Mouse (Mus musculus): ENCODE data around the gene Fkbp14. TPM values are rescaled to one million over a fixed set of nuclear protein-coding genes. Genes with fewer than 3 reads are reported as not detected.

Fkbp14 gene
- polyA plus RNA-seq, 1 experiment = 1.8 TPM

DNA sequence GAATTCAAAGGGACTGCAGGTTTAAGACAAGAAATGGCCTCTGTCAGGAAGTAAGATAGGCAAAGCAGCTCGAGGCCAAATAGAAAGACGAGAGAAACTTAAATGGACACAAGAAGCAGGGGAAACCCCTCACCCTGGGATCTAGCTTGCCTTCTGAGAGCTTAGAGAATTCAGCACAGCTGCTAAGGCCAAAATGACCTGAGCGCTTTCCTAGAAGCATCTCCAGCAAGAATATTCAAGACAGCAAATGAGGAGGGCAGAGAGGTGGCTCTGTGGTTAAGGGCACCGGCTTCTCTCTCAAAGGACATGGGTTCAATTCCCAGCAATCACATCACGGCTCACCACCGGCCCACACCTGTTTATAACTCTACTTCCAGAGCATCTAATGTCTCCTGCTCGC lies 60.1 kb downstream of the Fkbp14 start:
- H3K4me1 ChIP-seq (ENCODE audit: control insufficient read depth, insufficient read depth, low read length) = no peaks in the 10 kb centered on the region
- TF ChIP-seq CTCF (IDR thresholded peaks at IDR 0.05; ENCODE audit: control insufficient read depth, insufficient read depth, low read length) (no peak), POLR2A (IDR thresholded peaks at IDR 0.05; ENCODE audit: borderline replicate concordance, control insufficient read depth, low read depth, low read length) (no peak)
- H3K27ac ChIP-seq (ENCODE audit: control insufficient read depth, insufficient read depth, low read depth, low read length, poor library complexity) = no peak overlapping the region
- 76% methylated on average over 7 of the region's 7 CpGs for WGBS
- H3K4me3 ChIP-seq (replicated peaks; ENCODE audit: control insufficient read depth, low read depth, low read length) = no peak overlapping the region

- TF ChIP-seq POLR2A (IDR thresholded peaks at IDR 0.05; ENCODE audit: borderline replicate concordance, control insufficient read depth, low read depth, low read length) (no peak), CTCF (IDR thresholded peaks at IDR 0.05; ENCODE audit: control insufficient read depth, insufficient read depth, low read length) (no peak)
- 25% methylated on average over 4 of the region's 4 CpGs for WGBS
- H3K4me1 ChIP-seq (ENCODE audit: control insufficient read depth, insufficient read depth, low read length) = no peaks in the 10 kb centered on the region
- H3K27ac ChIP-seq (ENCODE audit: control insufficient read depth, insufficient read depth, low read depth, low read length, poor library complexity) = no peak overlapping the region
- no peak overlapping the region for H3K4me3 ChIP-seq (replicated peaks; ENCODE audit: control insufficient read depth, low read depth, low read length)
Measured at GRCm38 (mm10) chr6:54535485-54535884, 61.6 kb downstream of the Fkbp14 start.

DNA sequence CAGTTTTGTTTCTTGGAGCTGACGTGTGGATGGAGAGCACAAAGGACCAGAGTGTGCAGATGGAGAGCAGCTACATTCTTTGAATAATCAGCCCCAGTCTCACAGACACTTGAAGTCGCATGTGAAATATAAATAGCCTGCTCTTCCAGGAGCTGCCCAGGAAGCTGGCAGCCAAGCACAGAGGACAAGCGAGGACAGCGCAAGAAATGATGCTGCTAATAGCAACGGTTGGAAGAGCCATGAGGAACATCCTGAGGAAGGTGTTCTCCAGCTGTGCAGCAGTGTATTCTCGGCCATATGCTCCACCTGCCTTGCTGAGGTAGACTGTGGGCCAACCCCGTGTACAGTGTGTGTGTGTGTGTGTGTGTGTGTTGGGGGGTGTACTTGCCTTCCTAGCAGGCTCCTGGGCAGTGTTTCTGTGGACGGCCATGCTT lies 66.0 kb downstream of the Fkbp14 start:
- Histone ChIP-seq H3K4me1 (ENCODE audit: control insufficient read depth, insufficient read depth, low read length) (no peaks in the 10 kb centered on the region), H3K27ac (ENCODE audit: control insufficient read depth, insufficient read depth, low read depth, low read length, poor library complexity) (no peak overlapping the region), H3K4me3 (replicated peaks; ENCODE audit: control insufficient read depth, low read depth, low read length) (no peak overlapping the region)
- 69% methylated on average over 8 of the region's 8 CpGs for WGBS
- TF ChIP-seq POLR2A (IDR thresholded peaks at IDR 0.05; ENCODE audit: borderline replicate concordance, control insufficient read depth, low read depth, low read length) = no peak
- no peak for TF ChIP-seq CTCF (IDR thresholded peaks at IDR 0.05; ENCODE audit: control insufficient read depth, insufficient read depth, low read length)

DNA sequence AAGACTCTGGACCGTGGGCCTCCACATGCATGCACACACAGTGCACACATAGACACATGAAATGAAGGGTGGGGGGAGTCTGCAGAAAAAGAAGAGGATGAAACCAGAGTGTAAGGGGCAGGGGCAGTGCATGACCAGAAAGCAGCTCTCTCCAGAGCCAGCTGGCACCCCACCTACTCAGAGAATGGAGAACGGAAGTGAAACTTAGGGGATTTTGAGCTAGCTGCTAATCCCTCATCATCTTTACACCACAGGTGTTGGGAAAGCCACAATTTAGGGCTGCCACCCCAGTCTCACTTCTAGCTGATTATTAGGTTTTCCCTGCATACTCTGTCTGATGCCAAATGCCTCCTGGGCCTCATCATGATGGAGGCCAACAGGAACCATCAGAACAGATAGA lies 66.9 kb downstream of the Fkbp14 start:
- TF ChIP-seq CTCF (IDR thresholded peaks at IDR 0.05; ENCODE audit: control insufficient read depth, insufficient read depth, low read length) (no peak), POLR2A (IDR thresholded peaks at IDR 0.05; ENCODE audit: borderline replicate concordance, control insufficient read depth, low read depth, low read length) (no peak)
- WGBS = 78% methylated on average over 2 of the region's 2 CpGs
- no peaks in the 10 kb centered on the region for H3K4me1 ChIP-seq (ENCODE audit: control insufficient read depth, insufficient read depth, low read length)
- no peak overlapping the region for H3K4me3 ChIP-seq (replicated peaks; ENCODE audit: control insufficient read depth, low read depth, low read length)
- H3K27ac ChIP-seq (ENCODE audit: control insufficient read depth, insufficient read depth, low read depth, low read length, poor library complexity) = no peak overlapping the region

- TF ChIP-seq CTCF (IDR thresholded peaks at IDR 0.05; ENCODE audit: control insufficient read depth, insufficient read depth, low read length) = no peak
- TF ChIP-seq POLR2A (IDR thresholded peaks at IDR 0.05; ENCODE audit: borderline replicate concordance, control insufficient read depth, low read depth, low read length) = no peak
- WGBS = 37% methylated on average over 8 of the region's 8 CpGs
Measured at GRCm38 (mm10) chr6:54528666-54529065, 68.4 kb downstream of the Fkbp14 start.

More at GRCm38 (mm10) chr6:54528666-54529065, 68.4 kb downstream of the Fkbp14 start:
- no peak overlapping the region for H3K4me3 ChIP-seq (replicated peaks; ENCODE audit: control insufficient read depth, low read depth, low read length)
- no peak overlapping the region for H3K27ac ChIP-seq (ENCODE audit: control insufficient read depth, insufficient read depth, low read depth, low read length, poor library complexity)
- no peaks in the 10 kb centered on the region for H3K4me1 ChIP-seq (ENCODE audit: control insufficient read depth, insufficient read depth, low read length)

Other genes starting within 250 kb of the Fkbp14 start
- 0.37 TPM in 1 of 2 replicates, not detected in the other for gene Wipf3, start 167.7 kb downstream of the Fkbp14 start, polyA plus RNA-seq (2011; ENCODE audit: insufficient read depth, insufficient read length, low replicate concordance, missing spikeins)
- 1.0 and 1.3 TPM in 2 replicates for gene Scrn1, start 30.8 kb downstream of the Fkbp14 start, polyA plus RNA-seq (2011; ENCODE audit: insufficient read depth, insufficient read length, low replicate concordance, missing spikeins)
- 0.93 and 2.0 TPM in 2 replicates for gene Plekha8, start 2.2 kb downstream of the Fkbp14 start, polyA plus RNA-seq (2011; ENCODE audit: insufficient read depth, insufficient read length, low replicate concordance, missing spikeins)
- 4.4 and 4.6 TPM in 2 replicates for gene Mturn, start 84.3 kb upstream of the Fkbp14 start, polyA plus RNA-seq (2011; ENCODE audit: insufficient read depth, insufficient read length, low replicate concordance, missing spikeins)
- gene Znrf2, start 219.6 kb upstream of the Fkbp14 start, polyA plus RNA-seq (2011; ENCODE audit: insufficient read depth, insufficient read length, low replicate concordance, missing spikeins) = 10.4 and 10.6 TPM in 2 replicates